Mouse (Mus musculus) neural tube, embryonic 12.5 days (tissue): Measurements from ENCODE around the gene Gm43064. TPM values are rescaled to one million over a fixed set of nuclear protein-coding genes. Genes with fewer than 3 reads are reported as not detected.
"Not testable (repeated sequence)": the region's sequence is repeated elsewhere in the genome, so short reads cannot be mapped to it uniquely, and the experiment has no call there.

Experiments
- ATAC-seq: fragments of 200-750 bp; cut with Nextera tagmentation; 2 replicates; pipeline ENCODE4 v1.8.0; 2017; ENCODE audit warnings: low read depth, mild to moderate bottlenecking, moderate TSS enrichment, moderate library complexity; ENCODE audit not compliant: low FRiP score
- H3K27ac ChIP-seq: fragments of 300-500 bp; sonication (generic); 2 replicates; pipeline ENCODE4 v1.5.1; 2016
- H3K27me3 ChIP-seq: fragments of 300-500 bp; sonication (generic); replicated peaks from 2 replicates; pipeline ENCODE4 v1.6.1; 2016; ENCODE audit warnings: mild to moderate bottlenecking
- H3K36me3 ChIP-seq: fragments of 300-500 bp; sonication (generic); 2 replicates; pipeline ENCODE4 v1.6.1; 2016; ENCODE audit warnings: mild to moderate bottlenecking
- H3K4me1 ChIP-seq: fragments of 300-500 bp; sonication (generic); 2 replicates; pipeline ENCODE4 v1.6.1; 2016
- H3K4me2 ChIP-seq: fragments of 300-500 bp; sonication (generic); replicated peaks from 2 replicates; pipeline ENCODE4 v1.6.1; 2016; ENCODE audit warnings: mild to moderate bottlenecking
- H3K4me3 ChIP-seq: fragments of 300-500 bp; sonication (generic); 2 replicates; pipeline ENCODE4 v1.5.1; 2016
- H3K9ac ChIP-seq: fragments of 300-500 bp; sonication (generic); 2 replicates; pipeline ENCODE4 v1.6.1; 2016; ENCODE audit warnings: mild to moderate bottlenecking
- H3K9me3 ChIP-seq: fragments of 300-500 bp; sonication (generic); 2 replicates; pipeline ENCODE4 v1.6.1; 2016; ENCODE audit warnings: mild to moderate bottlenecking
- WGBS: fragments of 180-500 bp; shearing (Covaris S2); methylation state at CpG from one replicate; pipeline ENCODE4 v1.1.7; 2016; 5-methylcytosine and 5-hydroxymethylcytosine counted together
- polyA plus RNA-seq: library from polyadenylated mRNA; unstranded; fragments of >200 nt; fragmentation: Nextera tagmentation; extraction: Ambion mirVana; gene quantifications from 2 replicates; pipeline ENCODE4 v1.2.1, GENCODE M21; 2016

The Gm43064 gene
- polyA plus RNA-seq, 1 experiment from 2014 or later, result 0.32 TPM

GRCm38 (mm10) chr3:103805671-103806070, 3.7 kb upstream of the Gm43064 start:
- H3K9ac ChIP-seq, result no peak overlapping the region
- no peak overlapping the region for H3K4me2 ChIP-seq
- no peaks in the 10 kb centered on the region for H3K9me3 ChIP-seq
- H3K4me1 ChIP-seq, result peaks cover 13% of the 10 kb centered on the region
- no peak for ATAC-seq
- WGBS, result 95% methylated on average over 1 of the region's 1 CpGs
- H3K27me3 ChIP-seq, result no peaks in the 10 kb centered on the region
- H3K4me3 ChIP-seq, result no peak overlapping the region
- H3K27ac ChIP-seq, result no peak overlapping the region
- peaks cover 37% of the 10 kb centered on the region for H3K36me3 ChIP-seq

GRCm38 (mm10) chr3:103809799-103810150, 402 bp downstream of the Gm43064 start:
- H3K4me3 ChIP-seq, result peak overlapping the region; percentile 75
- H3K36me3 ChIP-seq, result peaks cover 16% of the 10 kb centered on the region; the same call in 1 of the 2 replicates
- peaks cover 13% of the 10 kb centered on the region for H3K4me1 ChIP-seq
- no peaks in the 10 kb centered on the region for H3K9me3 ChIP-seq
- ATAC-seq, result peak; percentile 74
- WGBS, result 5% methylated on average over 14 of the region's 14 CpGs
- peak overlapping the region; percentile 83 for H3K4me2 ChIP-seq
- peak overlapping the region; percentile 82; the same call in 1 of the 2 replicates for H3K27ac ChIP-seq
- no peaks in the 10 kb centered on the region for H3K27me3 ChIP-seq
- H3K9ac ChIP-seq, result peak overlapping the region; percentile 74

- Histone ChIP-seq H3K9me3 (no peaks in the 10 kb centered on the region), H3K36me3 (peaks cover 20% of the 10 kb centered on the region), H3K4me2 (no peak overlapping the region), H3K9ac (no peak overlapping the region), H3K27ac (no peak overlapping the region), H3K4me3 (no peak overlapping the region), H3K27me3 (no peaks in the 10 kb centered on the region), H3K4me1 (peaks cover 13% of the 10 kb centered on the region)
- WGBS, result 87% methylated on average over 6 of the region's 6 CpGs
- no peak for ATAC-seq
Measured at GRCm38 (mm10) chr3:103810967-103811366, 1.6 kb downstream of the Gm43064 start.

GRCm38 (mm10) chr3:103827548-103827947, 18.2 kb downstream of the Gm43064 start:
- no peak overlapping the region for H3K9ac ChIP-seq

GRCm38 (mm10) chr3:103829036-103829435, 19.7 kb downstream of the Gm43064 start:
- H3K4me2 ChIP-seq, result no peak overlapping the region
- H3K9ac ChIP-seq, result no peak overlapping the region
- 87% methylated on average over 3 of the region's 3 CpGs for WGBS
- H3K4me1 ChIP-seq, result no peaks in the 10 kb centered on the region
- ATAC-seq, result no peak
- no peaks in the 10 kb centered on the region for H3K27me3 ChIP-seq
- no peak overlapping the region for H3K27ac ChIP-seq
- H3K36me3 ChIP-seq, result no peaks in the 10 kb centered on the region
- H3K9me3 ChIP-seq, result no peaks in the 10 kb centered on the region
- no peak overlapping the region for H3K4me3 ChIP-seq

More at GRCm38 (mm10) chr3:103827548-103827947, 18.2 kb downstream of the Gm43064 start:
- Histone ChIP-seq H3K27me3 (no peaks in the 10 kb centered on the region), H3K36me3 (no peaks in the 10 kb centered on the region; the same call in 1 of the 2 replicates), H3K27ac (no peak overlapping the region), H3K4me3 (no peak overlapping the region), H3K9me3 (no peaks in the 10 kb centered on the region), H3K4me1 (no peaks in the 10 kb centered on the region), H3K4me2 (no peak overlapping the region)
- ATAC-seq, result no peak

GRCm38 (mm10) chr3:103830681-103831080, 21.3 kb downstream of the Gm43064 start:
- not testable (repeated sequence) for H3K9me3 ChIP-seq, H3K9ac ChIP-seq, H3K27me3 ChIP-seq, ATAC-seq, H3K4me3 ChIP-seq, H3K27ac ChIP-seq, H3K36me3 ChIP-seq, H3K4me1 ChIP-seq, H3K4me2 ChIP-seq
- 68% methylated on average over 1 of the region's 1 CpGs for WGBS

- H3K4me3 ChIP-seq, result no peak overlapping the region
- H3K9me3 ChIP-seq, result no peaks in the 10 kb centered on the region
- H3K27me3 ChIP-seq, result no peaks in the 10 kb centered on the region
- H3K36me3 ChIP-seq, result no peaks in the 10 kb centered on the region
- H3K9ac ChIP-seq, result no peak overlapping the region
- ATAC-seq, result no peak
- H3K4me1 ChIP-seq, result no peaks in the 10 kb centered on the region
- no peak overlapping the region for H3K4me2 ChIP-seq
- 88% methylated on average over 7 of the region's 7 CpGs for WGBS
- H3K27ac ChIP-seq, result no peak overlapping the region
Measured at GRCm38 (mm10) chr3:103831146-103831545, 21.8 kb downstream of the Gm43064 start.

- no peaks in the 10 kb centered on the region for H3K9me3 ChIP-seq
- H3K27me3 ChIP-seq, result no peaks in the 10 kb centered on the region
- H3K4me1 ChIP-seq, result no peaks in the 10 kb centered on the region
- ATAC-seq, result no peak
- no peaks in the 10 kb centered on the region for H3K36me3 ChIP-seq
- no peak within 1 kb of the TSS for H3K4me2 ChIP-seq
- H3K27ac ChIP-seq, result no peak within 1 kb of the TSS
- no peak within 1 kb of the TSS for H3K9ac ChIP-seq
- H3K4me3 ChIP-seq, result no peak within 1 kb of the TSS
Measured at GRCm38 (mm10) chr3:103832426-103832825, 23.1 kb downstream of the Gm43064 start, which contains the start of gene Bcl2l15. Gene Bcl2l15 (plus strand): TSS chr3:103832601.

- H3K4me2 ChIP-seq, result no peak overlapping the region
- no peaks in the 10 kb centered on the region for H3K4me1 ChIP-seq
- 91% methylated on average over 2 of the region's 2 CpGs for WGBS
- no peak overlapping the region for H3K4me3 ChIP-seq
- ATAC-seq, result no peak
- H3K36me3 ChIP-seq, result no peaks in the 10 kb centered on the region
- H3K27me3 ChIP-seq, result no peaks in the 10 kb centered on the region
- H3K9me3 ChIP-seq, result no peaks in the 10 kb centered on the region
- H3K27ac ChIP-seq, result no peak overlapping the region
- no peak overlapping the region for H3K9ac ChIP-seq
Measured at GRCm38 (mm10) chr3:103834001-103834400, 24.6 kb downstream of the Gm43064 start.

- Histone ChIP-seq H3K4me3 (no peak overlapping the region), H3K27me3 (no peaks in the 10 kb centered on the region)
- ATAC-seq, result no peak
Measured at GRCm38 (mm10) chr3:103835272-103835950, 26.0 kb downstream of the Gm43064 start.

GRCm38 (mm10) chr3:103835951-103836310, 26.6 kb downstream of the Gm43064 start:
- H3K4me2 ChIP-seq, result no peak overlapping the region
- no peaks in the 10 kb centered on the region for H3K9me3 ChIP-seq
- no peak overlapping the region for H3K9ac ChIP-seq
- no peaks in the 10 kb centered on the region for H3K36me3 ChIP-seq
- WGBS, result 85% methylated on average over 10 of the region's 10 CpGs
- no peak overlapping the region for H3K27ac ChIP-seq
- no peaks in the 10 kb centered on the region for H3K27me3 ChIP-seq
- H3K4me3 ChIP-seq, result no peak overlapping the region
- ATAC-seq, result no peak
- no peaks in the 10 kb centered on the region for H3K4me1 ChIP-seq

More at GRCm38 (mm10) chr3:103835272-103835950, 26.0 kb downstream of the Gm43064 start:
- Histone ChIP-seq H3K4me2 (no peak overlapping the region), H3K9ac (no peak overlapping the region), H3K9me3 (no peaks in the 10 kb centered on the region), H3K27ac (no peak overlapping the region), H3K4me1 (no peaks in the 10 kb centered on the region), H3K36me3 (no peaks in the 10 kb centered on the region)
- 80% methylated on average over 6 of the region's 6 CpGs for WGBS

- Histone ChIP-seq H3K4me3 (no peak overlapping the region), H3K9me3 (no peaks in the 10 kb centered on the region), H3K27me3 (no peaks in the 10 kb centered on the region), H3K4me2 (no peak overlapping the region), H3K36me3 (no peaks in the 10 kb centered on the region), H3K27ac (no peak overlapping the region), H3K4me1 (no peaks in the 10 kb centered on the region), H3K9ac (no peak overlapping the region)
- ATAC-seq, result no peak
- WGBS, result 99% methylated on average over 5 of the region's 5 CpGs
Measured at GRCm38 (mm10) chr3:103836453-103836852, 27.1 kb downstream of the Gm43064 start.

GRCm38 (mm10) chr3:103839711-103840110, 30.3 kb downstream of the Gm43064 start:
- Histone ChIP-seq H3K9me3 (no peaks in the 10 kb centered on the region), H3K27me3 (no peaks in the 10 kb centered on the region), H3K9ac (no peak overlapping the region), H3K36me3 (no peaks in the 10 kb centered on the region), H3K27ac (no peak overlapping the region), H3K4me1 (no peaks in the 10 kb centered on the region), H3K4me3 (no peak overlapping the region), H3K4me2 (no peak overlapping the region)
- WGBS, result 94% methylated on average over 6 of the region's 6 CpGs
- no peak for ATAC-seq
